Mouse (Mus musculus) brain, embryonic 14.5 days (tissue): Measurements from ENCODE around the gene Slc6a20a. TPM values are rescaled to one million over a fixed set of nuclear protein-coding genes. Genes with fewer than 3 reads are reported as not detected.

Experiments
- DNase-seq: peaks from one replicate; pipeline ENCODE4 v3.0.0-alpha.2; 2011; ENCODE audit warnings: low read depth
- CTCF ChIP-seq: fragments of 200-500 bp; IDR thresholded peaks from 2 replicates; pipeline ENCODE4 v1.5.1; 2012; ENCODE audit warnings: inconsistent platforms, mild to moderate bottlenecking, moderate library complexity, borderline replicate concordance; ENCODE audit not compliant: insufficient read depth, insufficient read length; ENCODE audit errors: extremely low read depth
- POLR2A ChIP-seq: fragments of 200-500 bp; IDR thresholded peaks from 2 replicates; pipeline ENCODE4 v1.6.1; 2012; ENCODE audit warnings: mild to moderate bottlenecking, inconsistent platforms, borderline replicate concordance; ENCODE audit not compliant: poor library complexity, insufficient read depth, insufficient read length, severe bottlenecking; ENCODE audit errors: extremely low read depth
- polyA plus RNA-seq: library from polyadenylated mRNA; depleted of rRNA; stranded (reverse); fragments of >200 nt; gene quantifications from 2 replicates; pipeline ENCODE4 v1.2.3, GENCODE M21; 2012; rRNA removed

The Slc6a20a gene
- polyA plus RNA-seq, 1 experiment: 8.7 TPM

DNA sequence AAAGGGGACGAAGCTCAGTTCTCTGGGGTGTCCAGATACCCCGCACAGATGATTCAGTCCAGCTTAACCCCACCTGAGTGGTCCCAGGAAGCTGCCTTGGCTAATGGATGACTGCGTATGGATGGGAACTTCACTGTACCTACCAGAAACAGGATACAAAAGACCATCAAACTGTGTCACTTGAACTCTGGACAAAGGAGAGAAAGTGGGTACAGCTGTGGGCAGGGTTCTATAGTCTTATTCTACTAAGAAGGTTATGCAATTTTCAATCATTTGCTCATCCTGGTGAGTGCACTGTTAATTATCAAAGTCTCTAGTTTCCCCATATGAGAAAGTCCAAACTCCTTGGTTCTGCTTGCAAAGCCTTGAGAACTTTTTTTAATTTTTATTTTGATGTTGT lies 45.7 kb downstream of the Slc6a20a start:
- TF ChIP-seq CTCF (no peak), POLR2A (no peak)
- no peak for DNase-seq

DNA sequence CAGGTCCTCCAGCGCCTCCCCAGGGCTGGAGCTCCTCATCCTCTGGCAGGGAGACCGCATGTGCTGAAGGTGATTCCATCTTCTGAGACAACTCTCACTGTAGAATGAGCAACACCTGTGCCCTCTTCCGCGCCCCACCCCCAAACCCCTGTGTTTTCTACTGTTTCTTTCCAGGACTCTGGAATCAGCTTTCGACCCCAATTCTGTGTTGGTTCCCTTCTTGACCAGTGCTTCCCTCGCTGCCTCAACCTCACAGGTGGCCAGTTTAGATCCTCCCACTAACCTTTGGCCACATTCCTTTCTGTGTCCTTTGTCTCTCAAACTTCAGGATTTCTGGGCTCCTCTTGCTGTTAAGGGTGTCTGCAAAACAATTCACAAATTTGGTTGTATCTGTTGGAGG lies 46.4 kb downstream of the Slc6a20a start, which contains the start of gene Slc6a20b:
Gene Slc6a20b, minus strand, starts transcription at position 285 of the 400 bp plus-strand sequence.
- DNase-seq: no peak
- TF ChIP-seq POLR2A: no peak
- TF ChIP-seq CTCF: no peak

DNA sequence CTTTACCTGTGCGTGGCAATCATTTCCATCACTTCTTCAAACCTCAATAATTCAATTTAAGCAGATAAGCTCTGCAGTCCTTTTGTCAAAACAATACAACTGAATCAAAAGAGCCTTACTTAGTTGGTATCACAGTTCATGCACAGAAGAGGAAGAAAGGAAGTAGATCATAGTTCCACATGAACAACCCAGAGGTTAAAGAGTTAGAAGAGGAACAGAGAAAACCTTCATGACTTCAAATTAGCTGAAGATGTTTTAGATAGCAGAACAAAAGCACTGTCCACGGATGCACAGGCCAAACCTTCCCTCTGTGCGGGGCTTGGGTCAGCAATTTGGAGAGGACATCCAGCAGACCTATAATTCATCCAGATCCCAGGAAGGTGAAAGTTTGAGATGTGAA lies 47.0 kb downstream of the Slc6a20a start:
- DNase-seq: no peak
- no peak for TF ChIP-seq POLR2A
- no peak for TF ChIP-seq CTCF

DNA sequence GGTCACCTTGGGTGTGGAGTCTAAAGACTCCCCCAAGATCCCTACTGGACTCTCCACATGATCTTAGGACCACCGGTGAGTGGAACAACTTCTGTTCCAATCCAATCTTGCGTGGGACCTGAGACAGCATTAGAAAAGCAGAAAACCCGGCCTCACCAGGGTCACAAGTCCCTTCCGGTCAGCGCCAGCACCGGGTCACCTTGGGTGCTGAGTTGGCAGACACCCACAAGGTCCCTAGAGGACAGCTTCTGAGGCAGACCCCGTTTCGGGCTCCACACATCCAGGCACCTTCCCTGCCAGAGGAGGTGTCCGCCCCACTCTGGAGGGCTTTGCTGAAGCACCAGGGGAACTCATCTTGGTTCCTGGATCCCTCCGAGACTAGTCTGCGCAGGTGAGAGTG lies 52.9 kb downstream of the Slc6a20a start:
- no peak for TF ChIP-seq POLR2A
- TF ChIP-seq CTCF: no peak
- no peak for DNase-seq

DNA sequence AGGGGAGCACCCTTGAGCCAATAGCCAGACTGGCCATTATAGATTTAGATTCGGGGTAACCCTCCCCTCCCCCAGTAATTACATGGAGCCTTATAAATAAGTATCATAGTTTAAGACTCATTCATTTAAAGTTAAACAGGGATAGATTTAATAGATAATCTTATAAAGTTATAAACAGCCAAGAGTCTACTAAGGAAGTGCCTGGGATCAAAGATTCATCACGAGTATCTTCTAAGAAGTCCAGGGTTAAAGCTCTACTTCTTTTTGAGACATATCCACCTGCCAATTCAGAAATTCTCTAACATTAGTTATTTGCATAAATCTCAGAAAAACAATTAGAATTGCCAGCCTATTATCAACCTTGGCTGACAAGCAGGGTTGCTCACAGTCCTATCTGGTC lies 53.9 kb downstream of the Slc6a20a start:
- no peak for DNase-seq

DNA sequence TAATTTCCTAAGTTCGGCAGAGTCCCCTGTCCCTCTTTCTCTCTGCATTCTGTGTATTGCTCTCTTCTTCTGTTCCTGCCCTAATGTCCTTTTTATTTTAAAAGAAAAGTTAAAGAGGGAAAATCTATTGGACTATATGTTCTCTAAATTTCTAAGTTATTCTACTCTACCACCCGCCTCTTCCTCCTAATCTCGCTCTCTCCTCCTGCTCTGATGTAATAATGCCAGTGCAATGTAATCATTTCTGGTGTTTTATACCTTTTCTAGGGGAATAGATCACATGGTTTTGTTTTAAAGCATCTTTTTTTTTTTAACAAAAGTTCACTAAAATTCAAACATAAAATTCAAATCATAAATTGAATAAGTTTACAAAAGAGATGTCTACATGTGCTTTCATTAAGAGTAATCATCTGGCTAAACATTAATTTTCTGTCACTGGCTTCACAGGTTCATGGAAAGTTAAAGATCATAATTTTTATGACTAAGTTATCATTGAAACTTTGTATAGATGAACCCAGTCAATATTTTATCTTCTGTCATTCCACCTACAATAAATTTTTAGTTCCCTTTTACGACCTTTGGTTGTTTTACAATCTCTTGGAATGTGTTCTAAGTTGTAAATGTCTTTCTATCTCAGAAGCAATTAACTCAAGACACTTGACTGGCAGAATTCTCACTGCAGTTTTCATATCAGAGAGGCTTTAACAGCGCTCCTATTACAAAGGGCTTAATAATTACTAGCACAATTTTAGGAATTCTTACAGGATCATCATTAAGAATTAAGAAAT lies 58.2 kb downstream of the Slc6a20a start:
- TF ChIP-seq POLR2A: no peak
- no peak for TF ChIP-seq CTCF
- DNase-seq: no peak

More for the DNA sequence above, 53.9 kb downstream of the Slc6a20a start:
- TF ChIP-seq CTCF (no peak), POLR2A (no peak)

DNA sequence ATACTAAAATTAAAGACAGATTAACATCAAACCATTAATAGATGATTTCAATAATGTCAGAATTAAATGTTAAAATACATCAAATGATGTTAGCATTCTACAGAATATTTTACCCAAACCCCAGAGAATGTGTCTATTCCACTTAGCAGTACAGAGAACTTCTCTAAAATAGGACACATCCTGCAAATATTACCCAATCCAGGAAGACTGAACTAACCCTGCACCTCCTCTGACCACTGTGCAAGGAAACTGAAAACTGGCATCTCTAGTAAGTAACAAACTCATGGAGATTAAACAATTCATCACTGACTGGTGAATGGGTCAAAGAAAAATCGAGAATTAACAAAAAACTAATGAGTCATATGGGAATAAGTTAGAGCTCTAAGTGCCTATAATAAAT lies 77.2 kb downstream of the Slc6a20a start:
- TF ChIP-seq CTCF (no peak), POLR2A (no peak)
- DNase-seq: no peak

DNA sequence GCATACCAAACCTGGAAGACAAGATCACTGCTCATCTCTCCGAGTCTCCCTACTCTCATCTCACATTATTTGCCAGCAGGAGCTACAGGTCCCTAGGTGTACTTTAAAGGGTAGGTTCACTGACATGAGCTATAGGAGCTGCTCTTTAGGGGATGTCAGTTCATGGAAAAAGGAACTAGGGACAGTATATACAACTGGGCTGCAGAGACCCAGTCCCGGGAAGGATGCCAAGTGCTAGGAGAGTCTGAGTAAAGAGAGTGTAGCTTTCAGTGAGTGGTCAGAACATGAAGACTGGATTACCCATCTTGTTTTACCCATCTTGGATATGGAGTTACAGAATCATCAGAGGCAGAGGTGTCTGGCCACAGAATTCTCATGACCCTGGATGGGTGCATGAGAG lies 81.3 kb downstream of the Slc6a20a start:
- no peak for DNase-seq

DNA sequence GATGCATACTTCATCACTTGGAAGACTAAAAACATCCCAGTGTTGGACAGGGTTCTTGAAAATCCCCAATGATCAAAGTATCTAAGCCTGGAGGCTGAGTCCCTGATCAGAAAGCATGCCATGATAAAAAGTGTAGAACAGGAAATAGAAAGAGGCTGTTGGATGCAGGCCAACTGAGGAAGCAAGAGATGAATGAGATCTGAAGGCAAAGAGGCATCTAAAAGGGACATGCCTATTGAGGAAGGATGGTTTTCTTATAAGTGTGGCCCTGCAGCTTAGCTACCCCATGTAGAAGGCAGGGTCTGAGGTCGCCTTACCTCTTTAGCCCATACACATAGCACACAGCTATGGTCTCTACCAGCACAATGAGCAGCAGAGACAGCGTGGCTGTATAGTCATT lies 81.8 kb downstream of the Slc6a20a start:
- TF ChIP-seq POLR2A (no peak), CTCF (no peak)

More for the DNA sequence above, 81.3 kb downstream of the Slc6a20a start:
- TF ChIP-seq POLR2A: no peak
- no peak for TF ChIP-seq CTCF

DNA sequence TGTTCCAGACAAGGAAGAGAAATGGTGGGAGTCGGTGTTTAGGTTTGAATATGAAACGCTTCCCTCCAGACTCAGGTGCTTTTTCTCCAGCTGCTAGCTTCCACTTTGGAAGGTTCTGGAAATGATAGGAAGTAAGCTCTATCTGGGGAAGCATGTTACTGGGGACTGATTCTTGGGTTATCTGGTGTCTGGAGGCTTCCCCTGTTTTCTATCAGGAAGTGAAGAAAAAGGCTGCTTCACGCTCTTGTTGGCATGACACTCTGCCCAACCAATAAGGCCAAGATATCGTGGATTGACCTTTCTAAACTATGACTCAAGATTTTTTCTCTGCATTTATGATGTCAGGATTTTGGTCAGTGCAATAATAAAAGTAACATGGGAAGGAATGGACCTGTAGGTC lies 83.5 kb downstream of the Slc6a20a start:
- no peak for DNase-seq
- no peak for TF ChIP-seq CTCF
- TF ChIP-seq POLR2A: no peak

More for the DNA sequence above, 81.8 kb downstream of the Slc6a20a start:
- no peak for DNase-seq

DNA sequence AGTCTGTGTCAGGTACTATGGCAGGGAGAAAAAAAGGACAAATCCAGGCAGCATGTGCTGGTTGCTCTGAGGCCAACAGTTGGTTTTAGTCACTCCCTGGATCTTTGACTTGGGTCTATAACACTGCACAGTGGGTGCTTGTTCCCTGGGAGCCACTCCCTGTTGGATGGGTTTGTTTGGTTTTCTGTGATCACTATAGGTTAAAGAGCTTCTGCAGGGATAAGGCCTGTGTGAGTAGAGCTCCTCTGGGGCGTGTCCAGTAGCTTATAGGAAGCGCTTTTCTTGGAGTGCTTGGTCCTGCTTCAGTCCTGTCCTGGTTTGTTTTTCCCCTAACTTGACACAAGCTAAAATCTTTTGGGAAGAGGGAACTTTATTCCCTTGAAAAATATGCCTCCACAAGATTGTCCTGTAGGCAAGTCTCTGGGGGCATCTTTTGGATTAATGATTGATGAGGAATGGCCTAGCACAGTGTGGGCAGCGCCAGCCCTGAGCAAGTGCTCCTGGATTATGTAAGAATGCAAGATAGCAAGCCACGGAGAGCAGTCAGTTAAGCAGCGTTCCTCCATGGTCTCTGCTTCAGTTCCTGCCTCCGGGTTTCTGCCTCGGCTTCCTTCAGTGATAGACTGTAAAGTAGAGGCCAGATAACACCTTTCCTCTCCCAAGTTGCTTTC lies 89.3 kb downstream of the Slc6a20a start:
- no peak for DNase-seq
- TF ChIP-seq POLR2A: no peak
- TF ChIP-seq CTCF: no peak

Other genes starting within 250 kb of the Slc6a20a start
- gene Limd1, start 200.2 kb downstream of the Slc6a20a start, polyA plus RNA-seq: 15.4 and 16.5 TPM in 2 replicates
- gene Sacm1l, start 149.1 kb downstream of the Slc6a20a start, polyA plus RNA-seq: 25.0 and 26.2 TPM in 2 replicates
- 0.19 and 0.33 TPM in 2 replicates for gene Slc6a20b, start 46.3 kb downstream of the Slc6a20a start, polyA plus RNA-seq
- 0.15 and 0.25 TPM in 2 replicates for gene Ccr9, start 446 bp downstream of the Slc6a20a start, polyA plus RNA-seq
- gene Lztfl1, start 38.8 kb upstream of the Slc6a20a start, polyA plus RNA-seq: 19.1 and 19.5 TPM in 2 replicates
- gene Cxcr6, start 127.6 kb upstream of the Slc6a20a start, polyA plus RNA-seq: 0.04 TPM in 1 of 2 replicates, not detected in the other
- 4.6 and 8.1 TPM in 2 replicates for gene Fyco1, start 173.0 kb upstream of the Slc6a20a start, polyA plus RNA-seq
- not detected in 2 replicates for gene Xcr1, start 183.1 kb upstream of the Slc6a20a start, polyA plus RNA-seq